Mouse (Mus musculus) liver, postnatal 0 days (tissue): ENCODE measurements around the gene Trmt11.

Experiments used
- CTCF ChIP-seq: sonication (generic); IDR thresholded peaks from 2 replicates; pipeline ENCODE4 v1.5.1; 2016; ENCODE audit warnings: antibody characterized with exemption, low read depth
- EP300 ChIP-seq: IDR thresholded peaks from 2 replicates; pipeline ENCODE4 v1.6.1; 2016; ENCODE audit warnings: antibody characterized with exemption, low read depth, mild to moderate bottlenecking

GRCm38 (mm10) chr10:30629977-30630376 lies 29.4 kb upstream of the Trmt11 start:
- TF ChIP-seq CTCF (no peak), EP300 (no peak)
